Mouse (Mus musculus) c-Kit-positive CD71-negative TER-119-negative erythroid progenitor cells, embryonic 14.5 days (primary cell): ENCODE measurements around the gene Vmn1r51.
"Not testable (repeated sequence)": the region's sequence is repeated elsewhere in the genome, so short reads cannot be mapped to it uniquely, and the experiment has no call there.

Experiments used
- DNase-seq: peaks from one replicate; pipeline ENCODE4 v3.0.0-alpha.2; 2013; ENCODE audit warnings: low read depth

Gene Vmn1r51

DNA sequence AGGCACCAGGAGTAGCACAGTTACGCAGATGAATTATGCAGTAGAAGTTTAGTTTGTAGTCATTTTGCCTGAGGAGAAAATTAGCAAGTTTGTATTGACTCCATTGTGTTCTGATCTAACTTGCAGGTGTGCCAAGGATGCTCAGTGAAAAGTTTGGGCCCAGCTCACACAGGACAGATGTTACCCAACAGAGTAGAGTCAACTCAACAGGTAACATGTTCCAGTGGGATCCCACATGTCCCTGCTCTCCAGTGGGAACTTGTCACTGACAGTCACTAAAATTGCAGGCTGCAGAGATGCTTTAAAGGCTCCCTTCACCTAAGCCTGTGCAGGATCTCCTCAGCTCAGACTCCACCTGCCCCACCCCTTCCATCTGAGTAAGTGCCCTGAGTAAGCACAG is at the start of gene Vmn1r51:
TSS of gene Vmn1r51 (plus strand) at position 301 of the 400 bp plus-strand sequence.
- not testable (repeated sequence) for DNase-seq

- DNase-seq: no peak
Observed at GRCm38 (mm10) chr6:90078406-90078805, 44.0 kb upstream of the Vmn1r51 start, which contains the start of gene Vmn1r49. Gene Vmn1r49, minus strand, starts transcription at chr6:90078506.

DNA sequence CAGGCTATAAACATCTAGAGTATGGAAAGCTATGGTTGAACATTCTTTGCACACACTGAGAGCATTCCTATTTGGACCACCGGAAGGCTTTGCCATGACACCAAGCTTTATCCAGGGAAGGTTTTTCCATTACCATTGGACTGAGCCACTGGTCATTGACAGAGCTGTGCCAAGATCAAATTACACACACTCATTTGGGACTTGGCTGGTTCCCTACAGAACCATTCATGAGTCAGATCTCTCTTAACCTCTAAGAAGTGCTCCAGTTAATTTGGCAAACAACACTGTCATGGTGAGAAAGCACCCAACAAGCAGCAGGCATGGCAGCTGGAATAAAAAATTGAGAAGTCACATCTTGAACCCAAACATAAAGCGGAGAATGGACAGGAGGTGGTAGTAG is 21.8 kb upstream of the Vmn1r51 start:
- no peak for DNase-seq

DNA sequence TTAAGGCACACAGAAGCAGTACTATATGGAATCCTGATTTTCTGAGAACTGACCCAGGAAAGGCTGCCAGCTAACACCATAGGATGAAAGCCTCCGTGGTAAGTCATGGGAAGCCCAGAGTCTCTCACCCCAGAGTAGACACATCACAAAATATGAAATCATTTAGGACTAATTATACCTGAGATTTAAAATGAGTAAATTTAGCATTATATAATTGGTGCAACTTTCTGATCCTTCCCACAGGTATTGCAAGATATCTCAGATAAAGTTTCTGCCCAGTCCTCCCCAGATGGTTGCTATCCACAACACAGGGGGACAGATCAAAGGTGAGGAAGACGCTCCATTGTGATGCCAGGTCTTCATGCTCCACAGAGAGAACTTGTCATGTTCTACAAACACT is 21.3 kb upstream of the Vmn1r51 start, which contains the start of gene Vmn1r50:
TSS of gene Vmn1r50 (plus strand) at position 301 of the 400 bp plus-strand sequence.
- DNase-seq: no peak

GRCm38 (mm10) chr6:90160139-90160538 is 37.7 kb downstream of the Vmn1r51 start:
- DNase-seq: no peak

GRCm38 (mm10) chr6:90174508-90174907 is 52.1 kb downstream of the Vmn1r51 start, which contains the start of gene Vmn1r52:
Gene Vmn1r52, plus strand, starts transcription at chr6:90174808.
- DNase-seq: no peak
